Mouse (Mus musculus): Measurements from ENCODE around the gene Gucd1. TPM values are rescaled to one million over a fixed set of nuclear protein-coding genes. Genes with fewer than 3 reads are reported as not detected.

Gucd1 gene
- polyA plus RNA-seq, 1 experiment, result 87.2 TPM

DNA sequence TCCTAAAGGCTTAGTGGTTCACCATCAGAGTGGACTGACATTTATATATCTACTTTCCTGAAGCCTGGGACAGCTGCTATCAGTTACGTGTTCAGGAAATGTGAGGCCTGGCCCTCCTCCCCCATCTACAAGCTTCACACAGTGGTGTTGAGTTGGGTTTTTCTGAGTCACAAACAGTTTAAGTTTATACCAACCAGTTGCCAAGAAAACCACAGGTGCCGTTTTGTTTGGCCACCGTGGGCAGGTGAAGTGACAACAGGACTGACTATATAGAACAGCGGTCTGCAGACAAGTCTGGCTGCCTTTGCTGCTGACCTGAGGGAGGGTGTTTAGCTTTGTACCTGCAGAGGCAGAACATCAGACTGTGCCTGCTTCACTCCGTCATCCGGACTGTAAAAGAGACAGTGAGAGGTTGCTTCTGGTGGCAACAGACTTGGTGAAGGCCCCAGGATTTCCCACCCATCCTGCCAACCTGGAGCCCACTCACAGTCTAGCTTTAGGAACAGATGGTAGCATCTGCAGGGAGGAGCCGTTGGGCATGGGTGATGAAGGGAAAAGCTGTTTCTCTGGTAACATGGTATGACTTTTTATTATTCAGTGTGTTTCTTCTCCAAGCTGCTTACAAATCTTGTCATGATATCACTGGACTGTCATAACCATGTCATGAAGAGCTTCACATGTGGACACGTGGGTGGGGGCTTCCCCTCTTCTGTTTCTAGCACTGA, 214.3 kb downstream of the Gucd1 start:
- WGBS, result 35% methylated on average over 8 of the region's 8 CpGs
- H3K36me3 ChIP-seq (ENCODE audit: control insufficient read depth, insufficient read depth, low read length), result peaks cover 14% of the 10 kb centered on the region
- H3K4me3 ChIP-seq (ENCODE audit: extremely low read depth, insufficient read depth, insufficient read length), result no peak overlapping the region
- peaks cover 27% of the 10 kb centered on the region; the same call in 1 of the 2 replicates for H3K4me1 ChIP-seq (ENCODE audit: control insufficient read depth, insufficient read depth, insufficient read length)
- H3K27ac ChIP-seq (ENCODE audit: insufficient read depth, low read length), result peak overlapping the region; percentile 36
- H3K27me3 ChIP-seq (ENCODE audit: control insufficient read depth, insufficient read depth, low read length), result no peaks in the 10 kb centered on the region
- no peak for TF ChIP-seq CTCF (IDR thresholded peaks at IDR 0.05; ENCODE audit: extremely low read depth, insufficient read depth, insufficient read length, insufficient replicate concordance)
- TF ChIP-seq POLR2A (IDR thresholded peaks at IDR 0.05; ENCODE audit: low read depth, low read length), result no peak
- DNase-seq (ENCODE audit: low read depth in 1 of 2, low spot score in 2 of 2), result peak; percentile 46 to 51

DNA sequence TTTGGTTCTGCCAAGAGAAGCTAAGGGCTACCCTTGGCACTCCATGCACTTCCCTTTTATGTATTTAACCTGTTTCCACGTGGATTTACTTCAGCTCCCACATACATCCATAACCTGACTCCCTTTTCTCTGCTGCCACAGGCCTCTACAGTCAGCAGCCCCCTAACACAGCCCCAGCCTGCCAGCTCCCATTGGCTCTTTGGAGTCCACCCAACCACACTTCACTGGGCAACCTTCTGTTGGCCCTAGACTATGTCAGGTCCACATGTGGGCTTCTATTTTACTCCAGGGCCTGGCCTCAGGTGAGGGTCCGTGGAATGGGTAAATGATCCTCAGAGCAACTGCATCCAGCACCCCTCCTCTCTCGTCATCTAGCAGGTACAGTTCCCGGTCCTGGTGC, 215.2 kb downstream of the Gucd1 start:
- no peak overlapping the region; the same call in 1 of the 2 replicates for H3K27ac ChIP-seq (ENCODE audit: insufficient read depth, low read length)
- DNase-seq (ENCODE audit: low read depth in 1 of 2, low spot score in 2 of 2), result no peak
- peaks cover 7% of the 10 kb centered on the region for H3K36me3 ChIP-seq (ENCODE audit: control insufficient read depth, insufficient read depth, low read length)
- peaks cover 27% of the 10 kb centered on the region; the same call in 1 of the 2 replicates for H3K4me1 ChIP-seq (ENCODE audit: control insufficient read depth, insufficient read depth, insufficient read length)
- TF ChIP-seq CTCF (IDR thresholded peaks at IDR 0.05; ENCODE audit: extremely low read depth, insufficient read depth, insufficient read length, insufficient replicate concordance), result no peak
- no peak for TF ChIP-seq POLR2A (IDR thresholded peaks at IDR 0.05; ENCODE audit: low read depth, low read length)
- H3K27me3 ChIP-seq (ENCODE audit: control insufficient read depth, insufficient read depth, low read length), result no peaks in the 10 kb centered on the region
- WGBS, result 79% methylated on average over 4 of the region's 4 CpGs
- no peak overlapping the region for H3K4me3 ChIP-seq (ENCODE audit: extremely low read depth, insufficient read depth, insufficient read length)

DNA sequence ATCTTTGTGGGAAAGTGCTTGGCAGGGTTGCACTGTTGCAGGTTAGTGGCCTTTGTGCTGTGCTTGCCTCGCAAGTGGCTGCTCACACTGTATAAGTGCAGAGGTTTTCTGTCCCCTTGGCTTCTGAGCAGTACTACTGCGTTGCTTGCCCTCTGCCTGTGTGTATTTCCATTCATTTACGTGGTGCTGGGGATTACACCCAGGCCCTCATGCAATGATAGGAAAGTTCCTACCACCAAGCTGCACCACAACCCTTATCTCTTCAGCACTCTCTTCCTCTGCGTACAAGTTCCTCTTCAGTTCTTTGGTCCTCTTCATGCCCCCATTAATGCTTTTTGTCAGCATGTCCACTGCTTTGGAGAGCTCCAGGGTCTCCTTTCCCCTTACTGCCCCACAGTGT, 215.8 kb downstream of the Gucd1 start:
- no peak for TF ChIP-seq POLR2A (IDR thresholded peaks at IDR 0.05; ENCODE audit: low read depth, low read length)
- TF ChIP-seq CTCF (IDR thresholded peaks at IDR 0.05; ENCODE audit: extremely low read depth, insufficient read depth, insufficient read length, insufficient replicate concordance), result no peak
- Histone ChIP-seq H3K27ac (ENCODE audit: insufficient read depth, low read length) (peak overlapping the region; percentile 25; the same call in 1 of the 2 replicates), H3K4me3 (ENCODE audit: extremely low read depth, insufficient read depth, insufficient read length) (no peak overlapping the region), H3K4me1 (ENCODE audit: control insufficient read depth, insufficient read depth, insufficient read length) (peaks cover 27% of the 10 kb centered on the region; the same call in 1 of the 2 replicates), H3K36me3 (ENCODE audit: control insufficient read depth, insufficient read depth, low read length) (peaks cover 3% of the 10 kb centered on the region; the same call in 1 of the 2 replicates), H3K27me3 (ENCODE audit: control insufficient read depth, insufficient read depth, low read length) (no peaks in the 10 kb centered on the region)
- WGBS, result 43% methylated on average over 4 of the region's 4 CpGs
- no peak for DNase-seq (ENCODE audit: low read depth in 1 of 2, low spot score in 2 of 2)

DNA sequence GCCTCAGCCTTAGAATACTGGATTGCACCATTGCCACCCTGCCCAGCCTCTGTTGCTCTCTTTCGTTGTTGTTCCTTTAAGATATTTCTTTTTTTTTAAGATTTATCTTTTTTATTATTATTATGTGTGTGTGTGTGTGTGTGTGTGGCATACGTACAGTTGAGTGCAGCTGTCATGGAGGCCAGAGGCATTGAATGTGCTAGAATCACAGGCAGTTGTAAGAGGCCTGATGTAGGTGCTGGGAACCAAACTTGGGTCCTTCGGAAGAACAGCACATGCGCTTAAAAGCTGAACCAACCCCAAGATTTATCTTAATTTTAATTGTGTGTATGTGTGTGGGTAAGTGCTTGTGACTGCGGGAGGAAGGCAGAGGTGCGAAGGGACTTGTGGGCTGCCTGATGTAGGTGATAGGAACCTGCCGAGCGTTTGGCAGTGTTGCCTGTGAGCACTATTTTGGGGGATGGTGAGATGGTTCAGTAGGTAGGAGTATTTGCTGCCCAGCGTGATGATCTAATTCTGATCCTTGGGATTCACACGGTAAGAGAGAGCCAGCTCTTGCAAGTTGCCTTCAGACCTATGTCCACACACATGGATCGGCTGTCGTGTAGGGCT, 216.5 kb downstream of the Gucd1 start:
- Histone ChIP-seq H3K27me3 (ENCODE audit: control insufficient read depth, insufficient read depth, low read length) (no peaks in the 10 kb centered on the region), H3K4me1 (ENCODE audit: control insufficient read depth, insufficient read depth, insufficient read length) (peaks cover 27% of the 10 kb centered on the region; the same call in 1 of the 2 replicates), H3K4me3 (ENCODE audit: extremely low read depth, insufficient read depth, insufficient read length) (no peak overlapping the region), H3K27ac (ENCODE audit: insufficient read depth, low read length) (peak overlapping the region; percentile 25; the same call in 1 of the 2 replicates), H3K36me3 (ENCODE audit: control insufficient read depth, insufficient read depth, low read length) (no peaks in the 10 kb centered on the region)
- DNase-seq (ENCODE audit: low read depth in 1 of 2, low spot score in 2 of 2), result no peak
- WGBS, result 88% methylated on average over 12 of the region's 12 CpGs
- TF ChIP-seq POLR2A (IDR thresholded peaks at IDR 0.05; ENCODE audit: low read depth, low read length) (no peak), CTCF (IDR thresholded peaks at IDR 0.05; ENCODE audit: extremely low read depth, insufficient read depth, insufficient read length, insufficient replicate concordance) (no peak)

Other genes starting within 250 kb of the Gucd1 start
- gene Adora2a, start 201.1 kb downstream of the Gucd1 start, polyA plus RNA-seq (2012; rRNA removed), result 30.8 and 44.2 TPM in 2 replicates
- gene Upb1, start 116.9 kb downstream of the Gucd1 start, polyA plus RNA-seq (2012; rRNA removed), result 0.74 and 1.3 TPM in 2 replicates
- gene Snrpd3, start 421 bp downstream of the Gucd1 start, polyA plus RNA-seq (2012; rRNA removed), result 12.8 and 13.2 TPM in 2 replicates
- gene Lrrc75b, start 42.4 kb upstream of the Gucd1 start, polyA plus RNA-seq (2012; rRNA removed), result 1.3 and 1.7 TPM in 2 replicates
- gene Ggt1, start 43.6 kb upstream of the Gucd1 start, polyA plus RNA-seq (2012; rRNA removed), result 15.5 and 19.1 TPM in 2 replicates
- gene Ggt5, start 71.4 kb upstream of the Gucd1 start, polyA plus RNA-seq (2012; rRNA removed), result 60.0 and 70.9 TPM in 2 replicates
- 14.8 and 17.3 TPM in 2 replicates for gene Susd2, start 126.0 kb upstream of the Gucd1 start, polyA plus RNA-seq (2012; rRNA removed)
- gene Cabin1, start 246.4 kb upstream of the Gucd1 start, polyA plus RNA-seq (2012; rRNA removed), result 59.3 and 65.7 TPM in 2 replicates